Mouse (Mus musculus) ES-Bruce4 (cell line): ENCODE results near the gene Srrm2.

Experiments
- CTCF ChIP-seq: IDR thresholded peaks from one replicate; pipeline ENCODE4 v1.8.1; 2011; ENCODE audit warnings: low read depth, low read length
- POLR2A ChIP-seq: IDR thresholded peaks from one replicate; pipeline ENCODE4 v1.8.1; 2011; ENCODE audit warnings: low read length; ENCODE audit not compliant: insufficient read depth

DNA sequence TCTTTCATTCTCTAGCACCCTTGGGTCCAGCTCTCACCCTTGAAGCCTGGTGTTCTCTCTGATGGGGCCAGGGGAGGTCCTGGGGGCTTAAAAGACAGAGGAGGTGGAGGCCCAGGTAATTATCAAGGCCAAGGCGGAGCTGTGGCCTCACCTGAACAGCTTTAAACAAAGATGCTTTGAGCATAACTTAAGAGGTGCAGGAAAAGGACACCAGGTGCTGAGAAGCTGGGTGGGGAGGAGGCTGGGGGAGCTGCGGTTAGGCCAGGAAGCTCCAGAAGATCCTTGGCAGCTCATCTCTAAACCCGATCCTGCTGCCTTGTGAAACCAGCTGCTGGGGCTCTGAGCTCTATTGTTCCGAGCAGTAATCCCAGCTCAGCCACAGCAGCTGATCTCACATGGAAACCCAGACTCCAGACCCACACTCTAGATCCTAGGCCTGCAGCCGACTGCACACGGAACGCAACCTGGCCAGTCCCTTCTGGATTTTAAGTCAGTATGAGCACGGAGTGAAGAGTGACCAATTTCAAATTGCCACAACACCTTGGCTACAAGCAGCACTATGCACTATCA is 45.8 kb downstream of the Srrm2 start, which contains the start of gene Prss33:
- TF ChIP-seq CTCF (no peak), POLR2A (no peak)
